Mouse (Mus musculus) brain, embryonic 14.5 days (tissue): ENCODE measurements at regions not wholly inside any gene's neighbourhood (a gene's known extent, or its start where the extent isn't known, plus 50 kb on each side); places are given as distances from the start of the nearest gene placed in this dataset.

Experiments used
- DNase-seq: peaks from one replicate; pipeline ENCODE4 v3.0.0-alpha.2; 2011; ENCODE audit warnings: low read depth
- CTCF ChIP-seq: fragments of 200-500 bp; IDR thresholded peaks from 2 replicates; pipeline ENCODE4 v1.5.1; 2012; ENCODE audit warnings: inconsistent platforms, mild to moderate bottlenecking, moderate library complexity, borderline replicate concordance; ENCODE audit not compliant: insufficient read depth, insufficient read length; ENCODE audit errors: extremely low read depth
- POLR2A ChIP-seq: fragments of 200-500 bp; IDR thresholded peaks from 2 replicates; pipeline ENCODE4 v1.6.1; 2012; ENCODE audit warnings: mild to moderate bottlenecking, inconsistent platforms, borderline replicate concordance; ENCODE audit not compliant: poor library complexity, insufficient read depth, insufficient read length, severe bottlenecking; ENCODE audit errors: extremely low read depth

DNA sequence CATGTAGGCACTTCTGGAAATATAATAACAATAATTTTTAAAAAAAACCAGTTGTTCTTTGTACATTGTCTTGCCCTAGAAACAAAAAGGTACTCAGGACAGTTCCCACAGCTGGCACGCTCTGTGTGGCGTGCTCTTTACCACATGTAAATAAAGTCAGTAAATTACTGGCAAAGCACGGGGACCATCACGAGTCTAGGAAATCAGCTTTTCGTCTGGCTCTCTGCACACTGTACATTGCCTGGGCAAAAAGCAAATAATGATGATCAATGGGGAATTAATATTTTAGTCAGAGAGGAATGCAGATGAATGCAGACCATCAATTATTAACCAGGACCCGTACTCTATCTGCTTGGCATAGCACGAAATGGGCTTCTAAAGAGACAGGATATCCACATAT, 162.2 kb upstream of the Jmjd1c start:
- no peak for DNase-seq
- no peak for TF ChIP-seq CTCF
- no peak for TF ChIP-seq POLR2A

DNA sequence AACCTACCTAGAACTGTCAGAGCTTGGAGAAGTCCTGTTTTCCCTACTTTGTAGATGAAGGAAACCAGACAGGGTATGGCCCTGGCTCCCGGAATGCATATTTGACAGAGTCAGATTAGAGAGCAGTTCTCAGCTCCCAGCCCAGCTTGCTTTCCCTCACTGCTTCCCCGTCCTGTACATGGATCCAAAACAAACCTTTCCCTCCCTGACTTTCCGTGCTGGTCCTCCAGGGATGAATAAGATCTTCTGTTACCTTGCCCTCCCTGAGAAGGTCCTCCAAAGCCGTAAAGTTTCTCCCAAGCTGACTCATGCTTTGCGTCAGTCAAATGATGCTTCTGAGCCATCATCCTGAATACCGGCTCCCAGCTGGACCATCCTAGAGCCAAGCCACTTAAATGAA, 160.2 kb upstream of the Jmjd1c start:
- DNase-seq, result no peak
- TF ChIP-seq CTCF (no peak), POLR2A (no peak)

DNA sequence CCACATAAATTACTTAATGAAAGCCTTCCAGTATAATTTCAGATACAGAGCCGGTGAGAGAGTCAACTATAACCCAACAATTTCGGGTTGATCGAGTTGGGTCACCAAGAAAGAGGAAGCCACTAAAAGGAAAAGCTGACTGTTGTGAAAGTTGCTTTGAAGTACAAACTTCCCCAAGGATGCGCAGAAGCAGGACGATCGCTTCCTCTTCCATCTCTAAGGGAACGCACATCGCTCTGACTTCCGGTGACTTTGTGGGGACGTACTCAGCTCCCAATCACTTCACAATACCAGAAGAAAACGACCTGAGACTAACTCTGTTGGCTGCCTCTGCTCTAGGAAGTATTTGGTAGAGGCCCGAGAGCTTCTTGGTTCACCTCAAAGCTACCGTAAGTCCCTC, 158.8 kb upstream of the Jmjd1c start:
- no peak for DNase-seq
- no peak for TF ChIP-seq POLR2A
- no peak for TF ChIP-seq CTCF

DNA sequence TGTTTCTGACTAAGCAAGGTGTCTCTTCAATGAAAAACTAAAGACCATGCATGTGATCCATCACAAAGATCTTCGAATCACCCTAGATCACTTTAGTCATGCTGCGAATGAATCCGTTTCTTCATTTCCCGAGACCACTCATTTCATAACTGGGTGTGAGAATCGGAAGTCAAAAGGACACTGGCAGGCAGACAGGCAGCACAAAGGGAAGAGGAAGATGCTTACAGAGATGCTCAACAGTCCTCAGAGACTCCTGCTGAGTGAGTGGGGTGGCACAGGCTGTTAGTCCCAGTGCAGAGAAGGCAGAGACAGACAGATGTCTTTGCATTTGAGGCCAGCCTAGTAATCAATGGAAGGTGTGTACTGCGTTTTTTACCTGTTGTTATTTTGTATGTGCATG, 155.6 kb upstream of the Jmjd1c start:
- no peak for TF ChIP-seq POLR2A
- no peak for TF ChIP-seq CTCF
- no peak for DNase-seq

DNA sequence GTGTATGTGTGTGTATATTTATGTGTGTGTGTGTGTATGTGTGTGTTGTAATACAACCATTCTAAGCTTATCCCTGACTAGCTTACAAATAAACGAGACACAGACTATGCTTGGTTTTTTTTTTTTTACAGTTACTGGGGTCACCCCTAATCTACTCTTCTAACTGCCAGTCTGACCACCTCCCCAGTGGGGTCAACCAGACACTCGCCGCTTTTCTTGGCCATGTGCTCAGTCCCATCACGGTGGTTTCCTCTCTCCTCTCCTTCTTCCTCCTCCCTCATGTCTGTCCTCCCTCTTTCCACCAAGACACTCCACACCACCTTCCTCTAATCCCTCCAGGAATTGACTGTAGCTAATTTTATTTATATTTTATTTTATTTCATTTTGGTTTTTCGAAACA, 155.0 kb upstream of the Jmjd1c start:
- DNase-seq, result no peak
- TF ChIP-seq CTCF (no peak), POLR2A (no peak)

DNA sequence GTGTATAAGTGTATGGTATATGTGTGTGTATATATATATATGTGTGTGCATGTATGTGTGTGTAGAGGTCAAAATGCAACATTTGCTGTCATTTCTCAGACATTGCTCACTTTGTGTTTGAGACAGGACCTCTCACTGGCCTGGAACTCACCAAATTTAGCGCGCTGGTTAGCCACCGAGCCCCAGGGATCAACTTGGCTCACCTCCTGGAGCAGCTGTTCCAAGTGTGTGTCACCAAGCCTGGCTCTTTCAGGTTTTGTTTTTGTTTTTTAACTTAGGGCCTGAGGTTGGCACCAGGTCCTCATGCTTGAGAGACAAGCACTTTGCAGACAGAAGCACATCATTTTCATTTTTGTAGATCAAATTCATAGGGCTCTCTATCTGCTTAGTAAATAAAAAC, 154.0 kb upstream of the Jmjd1c start:
- TF ChIP-seq CTCF (no peak), POLR2A (no peak)
- DNase-seq, result no peak

DNA sequence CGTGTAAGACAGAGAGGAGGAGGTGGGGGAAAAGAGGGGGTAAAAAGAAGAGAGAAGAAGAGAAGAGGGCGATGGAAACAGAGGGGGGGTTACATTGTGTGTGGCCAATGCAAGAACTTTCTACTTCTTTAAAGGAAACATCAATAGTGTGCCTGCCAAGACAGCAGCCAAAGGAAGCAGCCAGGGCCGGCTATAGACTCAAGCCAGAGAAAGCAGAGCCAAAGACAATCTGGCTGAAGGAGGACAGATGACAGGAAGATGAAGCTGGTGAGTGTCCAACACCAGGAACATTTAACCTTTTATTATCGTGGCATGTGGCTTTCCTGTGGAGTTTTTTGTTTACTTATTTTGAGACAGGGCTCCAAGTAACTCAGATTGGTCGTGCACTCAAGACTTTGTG, 152.1 kb upstream of the Jmjd1c start:
- no peak for TF ChIP-seq POLR2A
- TF ChIP-seq CTCF, result no peak
- DNase-seq, result peak; percentile 46

DNA sequence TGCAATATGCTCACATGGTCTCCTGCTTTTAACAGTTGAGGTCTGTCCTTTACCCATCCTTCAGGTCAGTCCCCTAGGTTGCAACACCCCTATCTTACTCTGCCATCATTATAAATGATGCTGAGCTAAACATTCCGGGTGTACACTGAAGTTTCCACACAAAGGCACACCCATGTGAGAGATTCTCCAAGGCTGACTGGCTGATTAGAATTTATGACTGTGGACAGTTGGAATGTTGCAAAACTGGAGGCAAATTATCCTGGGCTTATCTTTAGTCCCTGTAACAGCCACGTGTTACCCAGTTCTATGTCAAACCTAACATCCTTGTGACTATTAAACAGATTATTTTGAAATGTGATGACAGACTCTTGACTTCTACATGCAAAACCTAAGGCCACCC, 149.8 kb upstream of the Jmjd1c start:
- no peak for DNase-seq
- TF ChIP-seq CTCF (no peak), POLR2A (no peak)

DNA sequence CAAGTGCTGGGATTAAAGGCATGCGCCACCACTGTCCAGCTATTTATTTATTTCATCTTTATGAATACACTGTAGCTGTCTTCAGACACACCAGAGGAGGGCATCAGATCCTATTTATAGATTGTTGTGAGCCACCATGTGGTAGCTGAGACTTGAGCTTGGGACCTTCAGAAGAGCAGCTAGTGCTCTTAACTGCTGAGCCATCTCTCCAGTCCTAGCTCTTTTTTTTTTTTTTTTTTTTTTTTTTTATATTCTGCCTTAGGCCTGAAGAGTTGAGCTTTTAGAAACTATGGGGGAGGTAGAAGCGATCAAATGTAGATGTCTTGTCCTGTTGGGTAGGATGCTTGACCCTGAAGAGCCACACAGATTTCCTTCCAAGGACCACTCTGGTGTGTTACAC, 147.6 kb upstream of the Jmjd1c start:
- no peak for TF ChIP-seq CTCF
- no peak for DNase-seq

DNA sequence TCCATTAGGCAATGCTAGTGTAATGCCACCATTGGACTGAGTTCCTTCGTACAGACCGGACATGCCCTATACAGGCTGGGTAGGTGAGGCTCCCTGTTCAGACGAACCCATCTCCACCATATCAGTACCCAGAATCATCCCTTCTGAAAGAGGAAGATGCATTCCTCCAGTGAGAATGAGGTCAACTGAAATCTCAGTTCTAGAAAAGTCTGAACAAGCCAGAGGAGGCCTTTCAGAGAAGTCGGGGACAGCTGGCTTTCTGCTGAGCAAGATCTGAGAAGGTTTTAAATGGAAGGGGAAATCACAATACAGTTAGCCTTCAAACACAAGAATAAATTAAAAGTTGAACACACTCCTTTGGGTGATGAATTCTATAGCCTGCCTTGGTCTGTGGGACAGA, 145.5 kb upstream of the Jmjd1c start:
- DNase-seq, result no peak
- no peak for TF ChIP-seq POLR2A
- no peak for TF ChIP-seq CTCF

DNA sequence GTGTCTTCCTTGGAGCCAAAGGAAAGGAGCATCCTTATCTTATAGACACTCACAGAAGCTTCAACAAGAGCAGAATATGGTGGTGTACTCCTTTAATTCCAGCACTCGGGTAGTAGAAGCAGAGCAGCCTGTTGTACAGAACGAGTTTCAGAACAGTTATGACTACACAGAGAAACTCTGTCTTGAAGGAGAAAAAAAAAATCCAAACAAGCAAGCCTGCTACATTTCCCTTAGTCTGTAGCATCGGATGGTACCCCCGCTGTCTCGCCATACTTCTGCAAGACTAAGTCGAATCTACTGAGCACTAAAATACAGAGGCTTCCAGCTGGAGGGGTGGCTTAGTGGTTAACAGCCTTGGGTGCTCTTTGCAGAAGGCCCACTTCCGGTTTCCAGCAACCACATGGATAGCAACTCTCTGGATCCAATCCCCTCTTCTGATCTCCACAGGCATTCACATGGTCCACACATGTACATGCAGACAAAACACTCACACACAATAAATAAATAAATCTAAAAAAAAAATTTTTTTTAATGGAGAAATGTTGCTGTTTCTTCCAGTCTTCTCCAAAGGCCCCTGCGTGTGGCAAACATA, 144.6 kb upstream of the Jmjd1c start:
- TF ChIP-seq POLR2A (no peak), CTCF (no peak)
- DNase-seq, result no peak

DNA sequence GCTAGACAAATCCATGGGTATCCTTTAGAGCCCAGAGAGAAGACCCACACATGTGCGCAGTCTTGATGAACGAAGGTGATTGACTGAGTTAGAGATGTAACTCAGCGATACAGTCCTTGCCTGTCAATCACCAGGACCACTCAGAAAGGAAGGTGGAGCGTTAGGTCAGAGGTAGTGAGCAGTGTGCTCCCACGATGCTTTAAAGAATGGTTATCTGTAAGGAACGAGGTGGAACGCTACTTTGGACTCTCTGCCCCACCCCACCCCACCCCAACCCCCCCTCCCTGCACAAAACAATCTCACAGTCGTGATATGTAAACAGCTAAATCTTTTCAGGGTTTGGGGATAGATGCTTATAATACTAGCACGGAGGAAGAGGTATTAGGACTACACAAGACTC, 144.0 kb upstream of the Jmjd1c start:
- TF ChIP-seq CTCF (no peak), POLR2A (no peak)
- no peak for DNase-seq
